Mouse (Mus musculus) fibroblast of lung, adult 2 months (primary cell): ENCODE data around the gene Erbb4.

Source experiments
- DNase-seq: peaks from one replicate; pipeline ENCODE4 v3.0.0-alpha.2; 2011; ENCODE audit warnings: low read depth

The Erbb4 gene

GRCm38 (mm10) chr1:69107485-69108158 is at the start of gene Erbb4:
Gene Erbb4 (minus strand): TSS chr1:69108059.
- DNase-seq, result no peak

- DNase-seq, result no peak
Measured at GRCm38 (mm10) chr1:69157346-69157745, 49.5 kb upstream of the Erbb4 start.

GRCm38 (mm10) chr1:69141341-69141740 is 33.5 kb upstream of the Erbb4 start:
- no peak for DNase-seq

- DNase-seq, result no peak
Measured at GRCm38 (mm10) chr1:69139519-69139868, 31.6 kb upstream of the Erbb4 start.

- peak; percentile 29 for DNase-seq
Measured at GRCm38 (mm10) chr1:69138856-69139518, 31.1 kb upstream of the Erbb4 start.

- no peak for DNase-seq
Measured at GRCm38 (mm10) chr1:69124147-69124848, 16.4 kb upstream of the Erbb4 start.

- DNase-seq, result no peak
Measured at GRCm38 (mm10) chr1:69118249-69118938, 10.5 kb upstream of the Erbb4 start.

GRCm38 (mm10) chr1:69108159-69108925 is 483 bp upstream of the Erbb4 start:
- DNase-seq, result no peak

- DNase-seq, result no peak
Measured at GRCm38 (mm10) chr1:69106937-69107461, 860 bp downstream of the Erbb4 start.

- DNase-seq, result no peak
Measured at GRCm38 (mm10) chr1:69106322-69106761, 1.5 kb downstream of the Erbb4 start.

GRCm38 (mm10) chr1:69105493-69106321 is 2.2 kb downstream of the Erbb4 start:
- DNase-seq, result no peak

- DNase-seq, result no peak
Measured at GRCm38 (mm10) chr1:69105096-69105492, 2.8 kb downstream of the Erbb4 start.

GRCm38 (mm10) chr1:69103211-69103706 is 4.6 kb downstream of the Erbb4 start:
- DNase-seq, result no peak

GRCm38 (mm10) chr1:69101670-69102069 is 6.2 kb downstream of the Erbb4 start:
- no peak for DNase-seq

GRCm38 (mm10) chr1:69093052-69093451 is 14.8 kb downstream of the Erbb4 start:
- DNase-seq, result no peak

- DNase-seq, result no peak
Measured at GRCm38 (mm10) chr1:69089331-69089730, 18.5 kb downstream of the Erbb4 start.

GRCm38 (mm10) chr1:69085753-69086152 is 22.1 kb downstream of the Erbb4 start:
- no peak for DNase-seq

GRCm38 (mm10) chr1:69048918-69049317 is 58.9 kb downstream of the Erbb4 start:
- no peak for DNase-seq

GRCm38 (mm10) chr1:69046228-69046978 is 61.5 kb downstream of the Erbb4 start:
- DNase-seq, result no peak

GRCm38 (mm10) chr1:69027816-69028215 is 80.0 kb downstream of the Erbb4 start:
- no peak for DNase-seq
